Mouse (Mus musculus): Measurements from ENCODE around the gene Tcf12. TPM values are rescaled to one million over a fixed set of nuclear protein-coding genes. Genes with fewer than 3 reads are reported as not detected.

The Tcf12 gene
- polyA plus RNA-seq, 1 experiment, result 177 TPM

DNA sequence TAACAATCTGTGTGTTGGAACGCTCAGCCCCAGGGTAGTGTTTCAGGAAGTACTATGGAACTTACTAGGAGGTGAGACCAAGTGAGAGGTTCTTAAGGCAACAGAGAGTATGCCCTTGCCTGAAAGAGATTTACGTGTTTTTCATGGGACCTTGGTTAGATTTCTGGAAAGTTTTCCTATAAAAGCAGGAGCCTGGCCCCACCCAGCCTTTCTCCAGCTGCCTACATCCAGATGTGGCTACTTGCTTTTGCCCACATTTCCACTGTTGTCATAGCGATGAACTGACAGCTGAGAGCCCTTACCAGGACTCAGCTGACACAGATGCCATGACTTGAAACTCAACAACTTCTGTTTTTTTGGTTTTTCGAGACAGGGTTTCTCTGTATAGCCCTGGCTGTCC lies 18.2 kb upstream of the Tcf12 start:
- no peak for TF ChIP-seq POLR2A (IDR thresholded peaks at IDR 0.05; ENCODE audit: low read depth, low read length)
- TF ChIP-seq CTCF (IDR thresholded peaks at IDR 0.05; ENCODE audit: borderline replicate concordance, insufficient read depth, low read length), result no peak
- peaks cover 6% of the 10 kb centered on the region; the same call in 1 of the 2 replicates for H3K4me1 ChIP-seq (ENCODE audit: control insufficient read depth, insufficient read depth, low read length)
- no peak overlapping the region for H3K27ac ChIP-seq (ENCODE audit: insufficient read depth, low read length)
- no peak overlapping the region for H3K4me3 ChIP-seq (ENCODE audit: insufficient read depth, low read length)

DNA sequence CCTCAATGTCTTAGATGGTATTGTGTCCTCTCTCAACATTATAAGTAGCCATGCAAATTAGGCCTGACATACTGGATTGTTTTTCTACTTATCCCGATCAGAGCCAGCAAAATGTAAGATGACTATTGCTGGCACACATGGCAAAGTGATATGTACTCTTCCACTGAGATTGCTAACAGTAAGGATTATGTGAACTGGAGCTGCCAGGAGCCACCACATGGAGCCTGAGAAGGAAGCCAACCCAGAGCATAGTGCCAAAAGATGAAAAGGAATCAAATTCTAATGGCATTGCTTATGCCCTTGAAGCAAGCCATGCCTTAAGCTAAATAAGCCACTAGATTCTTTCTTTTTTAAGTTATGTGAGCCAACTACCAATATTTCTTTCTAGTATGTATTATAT lies 13.8 kb upstream of the Tcf12 start:
- no peak overlapping the region for H3K4me3 ChIP-seq (ENCODE audit: insufficient read depth, low read length)
- 0 out of 2 replicates have a peak, but pooled peaks cover 3% of the 10 kb centered on the region for H3K4me1 ChIP-seq (ENCODE audit: control insufficient read depth, insufficient read depth, low read length)
- TF ChIP-seq POLR2A (IDR thresholded peaks at IDR 0.05; ENCODE audit: low read depth, low read length) (no peak), CTCF (IDR thresholded peaks at IDR 0.05; ENCODE audit: borderline replicate concordance, insufficient read depth, low read length) (no peak)
- no peak overlapping the region for H3K27ac ChIP-seq (ENCODE audit: insufficient read depth, low read length)

- Histone ChIP-seq H3K4me1 (ENCODE audit: control insufficient read depth, insufficient read depth, low read length) (no peaks in the 10 kb centered on the region), H3K27ac (ENCODE audit: insufficient read depth, low read length) (no peak overlapping the region), H3K4me3 (ENCODE audit: insufficient read depth, low read length) (no peak overlapping the region)
- TF ChIP-seq POLR2A (IDR thresholded peaks at IDR 0.05; ENCODE audit: low read depth, low read length) (no peak), CTCF (IDR thresholded peaks at IDR 0.05; ENCODE audit: borderline replicate concordance, insufficient read depth, low read length) (no peak)
Measured at GRCm38 (mm10) chr9:72118490-72118889, 6.8 kb upstream of the Tcf12 start.

DNA sequence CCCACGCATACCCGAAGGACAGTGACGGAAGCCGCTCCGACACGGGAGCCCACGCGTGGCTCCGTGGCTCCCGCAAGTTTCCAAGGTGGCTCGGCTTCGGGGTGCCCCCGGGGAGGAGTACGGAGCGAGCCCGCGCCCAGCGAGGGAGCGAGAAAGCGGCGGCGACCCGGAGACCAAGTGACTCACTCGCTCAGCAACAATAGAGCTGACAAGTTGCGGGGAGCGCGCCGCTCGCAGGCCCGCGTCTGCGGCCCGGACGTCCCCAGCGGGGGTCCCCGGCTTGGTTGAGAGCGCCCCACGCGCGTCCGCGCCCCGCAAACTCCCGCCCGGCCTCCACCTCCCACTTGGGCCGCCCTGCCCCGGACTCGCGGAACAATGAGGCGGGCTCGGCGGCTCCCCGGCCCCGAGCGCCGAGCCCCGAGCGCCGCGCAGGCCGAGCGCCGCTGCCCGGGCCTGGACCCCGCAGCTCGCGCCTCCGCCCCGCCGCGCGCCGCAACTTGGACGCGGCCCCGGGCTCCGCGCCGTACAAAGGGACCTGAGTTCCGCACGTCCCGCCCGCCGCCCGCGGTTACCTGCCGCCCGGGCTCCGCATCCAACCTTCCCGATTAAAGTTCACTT lies 558 bp downstream of the Tcf12 start:
- Histone ChIP-seq H3K4me1 (ENCODE audit: control insufficient read depth, insufficient read depth, low read length) (no peaks in the 10 kb centered on the region), H3K27ac (ENCODE audit: insufficient read depth, low read length) (peak overlapping the region; percentile 79), H3K4me3 (ENCODE audit: insufficient read depth, low read length) (peak overlapping the region; percentile 81)
- TF ChIP-seq POLR2A (IDR thresholded peaks at IDR 0.05; ENCODE audit: low read depth, low read length), result no peak

DNA sequence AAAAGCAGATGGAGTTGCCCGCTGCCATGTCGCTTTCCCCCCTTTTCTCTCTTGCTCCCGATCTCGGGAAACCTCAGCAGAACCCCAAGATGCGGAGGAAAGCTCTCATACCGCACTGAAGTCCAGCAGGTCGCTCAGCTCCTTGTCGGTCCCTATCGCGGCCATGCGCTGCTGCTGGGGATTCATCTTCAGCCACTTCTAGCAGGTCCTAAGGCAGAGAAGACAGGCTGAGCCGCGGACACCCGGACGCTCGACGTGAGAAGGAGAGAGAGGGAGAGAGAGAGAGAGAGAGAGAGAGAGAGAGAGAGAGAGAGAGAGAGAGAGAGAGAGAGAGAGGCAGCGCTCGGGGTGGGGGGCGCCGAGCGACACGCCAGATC lies 1.1 kb downstream of the Tcf12 start:
- H3K4me3 ChIP-seq (ENCODE audit: insufficient read depth, low read length), result peak overlapping the region; percentile 81
- peak overlapping the region; percentile 79 for H3K27ac ChIP-seq (ENCODE audit: insufficient read depth, low read length)
- 0 out of 2 replicates have a peak, but pooled peaks have one; percentile 25 for TF ChIP-seq POLR2A (IDR thresholded peaks at IDR 0.05; ENCODE audit: low read depth, low read length)
- no peak for TF ChIP-seq CTCF (IDR thresholded peaks at IDR 0.05; ENCODE audit: borderline replicate concordance, insufficient read depth, low read length)
- H3K4me1 ChIP-seq (ENCODE audit: control insufficient read depth, insufficient read depth, low read length), result no peaks in the 10 kb centered on the region

GRCm38 (mm10) chr9:72103471-72103870 lies 8.2 kb downstream of the Tcf12 start:
- Histone ChIP-seq H3K4me1 (ENCODE audit: control insufficient read depth, insufficient read depth, low read length) (peaks cover 7% of the 10 kb centered on the region), H3K27ac (ENCODE audit: insufficient read depth, low read length) (no peak overlapping the region), H3K4me3 (ENCODE audit: insufficient read depth, low read length) (no peak overlapping the region)
- TF ChIP-seq POLR2A (IDR thresholded peaks at IDR 0.05; ENCODE audit: low read depth, low read length) (no peak), CTCF (IDR thresholded peaks at IDR 0.05; ENCODE audit: borderline replicate concordance, insufficient read depth, low read length) (no peak)

DNA sequence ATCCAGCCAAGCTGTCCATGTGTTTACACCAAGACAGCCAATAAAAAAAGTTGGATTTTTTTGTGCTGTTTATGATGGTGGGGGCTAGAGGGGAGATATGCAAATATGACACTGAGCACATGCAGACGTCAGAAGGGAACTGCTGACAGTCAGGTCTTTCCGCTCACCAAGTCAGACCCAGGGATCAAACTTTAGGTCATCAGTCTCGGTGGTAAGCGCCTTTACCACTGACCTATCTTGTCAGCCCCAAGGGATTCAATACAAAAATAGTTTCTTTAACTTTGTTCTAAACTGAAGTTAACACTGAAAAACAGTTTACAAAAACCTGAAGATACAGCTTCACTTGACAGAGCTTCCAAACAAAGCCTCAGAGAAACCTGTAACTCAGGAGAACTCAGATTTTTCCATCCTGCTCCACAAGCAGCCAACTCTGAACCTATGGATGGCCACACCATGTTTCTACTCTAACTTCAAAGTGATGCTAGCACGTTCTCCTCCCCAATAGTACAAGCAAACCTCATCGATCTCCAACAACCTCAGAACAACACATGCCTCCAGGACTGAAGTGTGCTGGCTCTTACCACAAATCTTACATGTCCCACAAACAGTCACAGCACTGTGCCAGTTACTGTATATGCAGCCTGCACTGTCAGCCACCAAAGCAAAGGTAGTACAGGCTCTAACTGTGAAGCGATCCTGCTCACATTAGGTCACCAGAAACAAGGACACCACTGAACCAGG lies 11.6 kb downstream of the Tcf12 start:
- Histone ChIP-seq H3K4me3 (ENCODE audit: insufficient read depth, low read length) (no peak overlapping the region), H3K27ac (ENCODE audit: insufficient read depth, low read length) (peak overlapping the region; percentile 25; the same call in 1 of the 2 replicates), H3K4me1 (ENCODE audit: control insufficient read depth, insufficient read depth, low read length) (peaks cover 7% of the 10 kb centered on the region)
- TF ChIP-seq POLR2A (IDR thresholded peaks at IDR 0.05; ENCODE audit: low read depth, low read length) (no peak), CTCF (IDR thresholded peaks at IDR 0.05; ENCODE audit: borderline replicate concordance, insufficient read depth, low read length) (no peak)

GRCm38 (mm10) chr9:72098056-72098455 lies 13.6 kb downstream of the Tcf12 start:
- TF ChIP-seq POLR2A (IDR thresholded peaks at IDR 0.05; ENCODE audit: low read depth, low read length) (no peak), CTCF (IDR thresholded peaks at IDR 0.05; ENCODE audit: borderline replicate concordance, insufficient read depth, low read length) (no peak)
- H3K27ac ChIP-seq (ENCODE audit: insufficient read depth, low read length), result no peak overlapping the region
- peaks cover 7% of the 10 kb centered on the region for H3K4me1 ChIP-seq (ENCODE audit: control insufficient read depth, insufficient read depth, low read length)
- no peak overlapping the region for H3K4me3 ChIP-seq (ENCODE audit: insufficient read depth, low read length)

GRCm38 (mm10) chr9:72097083-72097482 lies 14.6 kb downstream of the Tcf12 start:
- H3K4me1 ChIP-seq (ENCODE audit: control insufficient read depth, insufficient read depth, low read length), result peaks cover 7% of the 10 kb centered on the region
- H3K27ac ChIP-seq (ENCODE audit: insufficient read depth, low read length), result no peak overlapping the region
- TF ChIP-seq CTCF (IDR thresholded peaks at IDR 0.05; ENCODE audit: borderline replicate concordance, insufficient read depth, low read length), result no peak
- no peak for TF ChIP-seq POLR2A (IDR thresholded peaks at IDR 0.05; ENCODE audit: low read depth, low read length)
- no peak overlapping the region for H3K4me3 ChIP-seq (ENCODE audit: insufficient read depth, low read length)

DNA sequence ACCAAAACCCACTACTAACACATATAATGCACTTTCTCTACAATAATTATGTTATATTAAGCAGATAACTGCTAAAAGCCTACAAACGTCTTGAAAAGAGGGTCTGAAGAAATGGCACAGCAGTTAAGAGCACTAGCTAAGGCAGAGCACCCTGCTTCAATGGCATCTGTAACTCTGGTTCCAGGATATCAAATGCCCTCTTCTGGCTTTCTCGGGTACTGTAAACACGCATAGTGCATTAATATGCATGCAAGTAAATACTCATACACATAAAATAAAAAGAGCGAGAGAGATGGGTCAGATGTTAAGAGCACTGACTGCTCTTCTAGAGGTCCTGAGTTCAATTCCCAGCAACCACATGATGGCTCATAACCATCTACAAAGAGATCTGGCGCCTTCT lies 17.0 kb downstream of the Tcf12 start:
- Histone ChIP-seq H3K27ac (ENCODE audit: insufficient read depth, low read length) (no peak overlapping the region), H3K4me1 (ENCODE audit: control insufficient read depth, insufficient read depth, low read length) (no peaks in the 10 kb centered on the region), H3K4me3 (ENCODE audit: insufficient read depth, low read length) (no peak overlapping the region)
- TF ChIP-seq CTCF (IDR thresholded peaks at IDR 0.05; ENCODE audit: borderline replicate concordance, insufficient read depth, low read length) (no peak), POLR2A (IDR thresholded peaks at IDR 0.05; ENCODE audit: low read depth, low read length) (no peak)
